Mouse (Mus musculus): Measurements from ENCODE around the gene Rheb. TPM values are rescaled to one million over a fixed set of nuclear protein-coding genes. Genes with fewer than 3 reads are reported as not detected.
"Not testable (repeated sequence)": the region's sequence is repeated elsewhere in the genome, so short reads cannot be mapped to it uniquely, and the experiment has no call there.

Gene Rheb
- polyA plus RNA-seq, 1 experiment from 2014 or later = 242 TPM

DNA sequence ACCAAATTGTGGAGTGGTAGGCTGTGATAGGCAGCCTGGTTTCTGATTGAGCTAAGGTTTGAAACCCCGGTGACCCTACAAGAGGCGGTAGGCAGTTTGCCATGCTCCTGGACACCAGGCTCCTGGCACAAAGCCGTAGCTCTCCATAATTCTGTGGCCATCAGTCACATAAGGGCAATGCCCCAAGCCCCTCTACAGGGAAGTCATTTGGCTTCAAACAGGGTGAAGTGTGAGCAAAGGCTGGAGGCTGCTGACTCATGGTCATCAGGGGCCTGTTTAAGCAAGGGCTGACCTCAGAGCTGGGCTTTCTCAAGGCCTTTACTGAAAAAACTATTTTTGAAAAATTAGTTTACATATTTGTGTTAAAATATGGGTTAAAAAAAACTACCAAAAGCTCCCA is 11.8 kb upstream of the Rheb start:
- Histone ChIP-seq H3K9me3 (replicated peaks; ENCODE audit: control insufficient read depth, low read length) (no peaks in the 10 kb centered on the region), H3K4me2 (no peak overlapping the region), H3K36me3 (ENCODE audit: control insufficient read depth, insufficient read depth, low read length) (no peaks in the 10 kb centered on the region), H3K27ac (ENCODE audit: low read depth, low read length) (no peak overlapping the region), H3K27me3 (ENCODE audit: control insufficient read depth, insufficient read depth, low read length) (no peaks in the 10 kb centered on the region), H3K4me1 (ENCODE audit: control insufficient read depth, insufficient read depth, low read length) (peaks cover 6% of the 10 kb centered on the region), H3K9ac (ENCODE audit: low read depth, low read length) (no peak overlapping the region), H3K4me3 (ENCODE audit: low read depth, low read length) (no peak overlapping the region)
- WGBS (ENCODE audit: insufficient replicate concordance) = 87% methylated on average over 3 of the region's 3 CpGs
- no peak for ATAC-seq (replicated peaks; ENCODE audit: insufficient number of reproducible peaks, low FRiP score, low TSS enrichment)

GRCm38 (mm10) chr5:24848261-24848660 is 5.8 kb upstream of the Rheb start:
- not testable (repeated sequence) for H3K4me1 ChIP-seq (ENCODE audit: control insufficient read depth, insufficient read depth, low read length); H3K4me3 ChIP-seq (ENCODE audit: low read depth, low read length); ATAC-seq (replicated peaks; ENCODE audit: insufficient number of reproducible peaks, low FRiP score, low TSS enrichment); H3K27ac ChIP-seq (ENCODE audit: low read depth, low read length); H3K4me2 ChIP-seq; H3K36me3 ChIP-seq (ENCODE audit: control insufficient read depth, insufficient read depth, low read length); H3K27me3 ChIP-seq (ENCODE audit: control insufficient read depth, insufficient read depth, low read length); H3K9ac ChIP-seq (ENCODE audit: low read depth, low read length); H3K9me3 ChIP-seq (replicated peaks; ENCODE audit: control insufficient read depth, low read length)
- WGBS (ENCODE audit: insufficient replicate concordance) = 81% methylated on average over 14 of the region's 14 CpGs

DNA sequence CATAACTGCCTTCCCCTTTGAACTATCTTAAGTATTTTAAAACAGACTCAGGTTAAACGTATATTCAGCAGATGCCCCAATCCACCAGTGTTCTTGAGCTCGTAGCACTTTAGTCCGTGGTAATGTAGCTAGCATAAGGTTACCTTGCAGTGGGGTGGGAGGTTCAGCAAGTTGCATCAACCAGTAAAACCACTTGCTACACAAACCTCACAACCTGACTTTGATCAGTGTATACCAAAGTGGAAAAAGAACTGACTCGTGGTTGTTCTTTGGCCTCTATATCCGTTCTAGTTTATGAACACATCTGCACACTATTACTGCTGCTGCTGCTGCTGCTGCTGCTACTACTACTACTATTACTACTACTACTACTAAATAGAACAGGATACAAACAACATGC is 1.4 kb upstream of the Rheb start:
- Histone ChIP-seq H3K27ac (ENCODE audit: low read depth, low read length) (peak overlapping the region; percentile 100; the same call in 1 of the 2 replicates), H3K36me3 (ENCODE audit: control insufficient read depth, insufficient read depth, low read length) (no peaks in the 10 kb centered on the region), H3K4me3 (ENCODE audit: low read depth, low read length) (no peak overlapping the region), H3K4me2 (peak overlapping the region; percentile 96), H3K27me3 (ENCODE audit: control insufficient read depth, insufficient read depth, low read length) (no peaks in the 10 kb centered on the region), H3K4me1 (ENCODE audit: control insufficient read depth, insufficient read depth, low read length) (peaks cover 14% of the 10 kb centered on the region), H3K9me3 (replicated peaks; ENCODE audit: control insufficient read depth, low read length) (no peaks in the 10 kb centered on the region), H3K9ac (ENCODE audit: low read depth, low read length) (no peak overlapping the region; the same call in 1 of the 2 replicates)
- 91% methylated on average over 5 of the region's 5 CpGs for WGBS (ENCODE audit: insufficient replicate concordance)
- ATAC-seq (replicated peaks; ENCODE audit: insufficient number of reproducible peaks, low FRiP score, low TSS enrichment) = no peak

- Histone ChIP-seq H3K9me3 (replicated peaks; ENCODE audit: control insufficient read depth, low read length) (no peaks in the 10 kb centered on the region), H3K4me1 (ENCODE audit: control insufficient read depth, insufficient read depth, low read length) (peaks cover 17% of the 10 kb centered on the region), H3K27me3 (ENCODE audit: control insufficient read depth, insufficient read depth, low read length) (no peaks in the 10 kb centered on the region), H3K36me3 (ENCODE audit: control insufficient read depth, insufficient read depth, low read length) (no peaks in the 10 kb centered on the region), H3K27ac (ENCODE audit: low read depth, low read length) (peak overlapping the region; percentile 100), H3K4me3 (ENCODE audit: low read depth, low read length) (peak overlapping the region; percentile 41), H3K9ac (ENCODE audit: low read depth, low read length) (peak overlapping the region; percentile 67), H3K4me2 (peak overlapping the region; percentile 96)
- WGBS (ENCODE audit: insufficient replicate concordance) = 4% methylated on average over 21 of the region's 21 CpGs
- ATAC-seq (replicated peaks; ENCODE audit: insufficient number of reproducible peaks, low FRiP score, low TSS enrichment) = peak; percentile 1
These were observed 665 bp upstream of the Rheb start for GRCm38 (mm10) chr5:24843103-24843475.

- H3K36me3 ChIP-seq (ENCODE audit: control insufficient read depth, insufficient read depth, low read length) = no peaks in the 10 kb centered on the region
- no peaks in the 10 kb centered on the region for H3K27me3 ChIP-seq (ENCODE audit: control insufficient read depth, insufficient read depth, low read length)
- H3K9ac ChIP-seq (ENCODE audit: low read depth, low read length) = peak overlapping the region; percentile 99
- peak overlapping the region; percentile 96 for H3K4me2 ChIP-seq
- peaks cover 19% of the 10 kb centered on the region for H3K4me1 ChIP-seq (ENCODE audit: control insufficient read depth, insufficient read depth, low read length)
- H3K27ac ChIP-seq (ENCODE audit: low read depth, low read length) = peak overlapping the region; percentile 100
- no peaks in the 10 kb centered on the region for H3K9me3 ChIP-seq (replicated peaks; ENCODE audit: control insufficient read depth, low read length)
- under 1% methylated on average over 42 of the region's 50 CpGs for whole genome bisulfite sequencing (ENCODE audit: insufficient replicate concordance)
- ATAC-seq (replicated peaks; ENCODE audit: insufficient number of reproducible peaks, low FRiP score, low TSS enrichment) = peak; percentile 5; the same call in 1 of the 2 replicates
- peak overlapping the region; percentile 99 for H3K4me3 ChIP-seq (ENCODE audit: low read depth, low read length)
These were observed 656 bp downstream of the Rheb start for GRCm38 (mm10) chr5:24841662-24842273.

GRCm38 (mm10) chr5:24840975-24841431 is 1.4 kb downstream of the Rheb start:
- no peak for ATAC-seq (replicated peaks; ENCODE audit: insufficient number of reproducible peaks, low FRiP score, low TSS enrichment)
- peak overlapping the region; percentile 96 for H3K4me2 ChIP-seq

GRCm38 (mm10) chr5:24834491-24834890 is 7.9 kb downstream of the Rheb start:
- H3K27ac ChIP-seq (ENCODE audit: low read depth, low read length) = no peak overlapping the region
- WGBS (ENCODE audit: insufficient replicate concordance) = 78% methylated on average over 5 of the region's 5 CpGs
- ATAC-seq (replicated peaks; ENCODE audit: insufficient number of reproducible peaks, low FRiP score, low TSS enrichment) = no peak

More at GRCm38 (mm10) chr5:24840975-24841431, 1.4 kb downstream of the Rheb start:
- Histone ChIP-seq H3K9ac (ENCODE audit: low read depth, low read length) (peak overlapping the region; percentile 99), H3K4me1 (ENCODE audit: control insufficient read depth, insufficient read depth, low read length) (peaks cover 19% of the 10 kb centered on the region), H3K4me3 (ENCODE audit: low read depth, low read length) (peak overlapping the region; percentile 99), H3K27me3 (ENCODE audit: control insufficient read depth, insufficient read depth, low read length) (no peaks in the 10 kb centered on the region), H3K36me3 (ENCODE audit: control insufficient read depth, insufficient read depth, low read length) (no peaks in the 10 kb centered on the region), H3K9me3 (replicated peaks; ENCODE audit: control insufficient read depth, low read length) (no peaks in the 10 kb centered on the region), H3K27ac (ENCODE audit: low read depth, low read length) (peak overlapping the region; percentile 100; the same call in 1 of the 2 replicates)
- WGBS (ENCODE audit: insufficient replicate concordance) = 13% methylated on average over 11 of the region's 11 CpGs

GRCm38 (mm10) chr5:24831912-24832311 is 10.5 kb downstream of the Rheb start:
- Histone ChIP-seq H3K4me2 (no peak overlapping the region), H3K9me3 (replicated peaks; ENCODE audit: control insufficient read depth, low read length) (no peaks in the 10 kb centered on the region), H3K36me3 (ENCODE audit: control insufficient read depth, insufficient read depth, low read length) (no peaks in the 10 kb centered on the region), H3K4me1 (ENCODE audit: control insufficient read depth, insufficient read depth, low read length) (peaks cover 18% of the 10 kb centered on the region), H3K9ac (ENCODE audit: low read depth, low read length) (no peak overlapping the region), H3K27ac (ENCODE audit: low read depth, low read length) (no peak overlapping the region), H3K27me3 (ENCODE audit: control insufficient read depth, insufficient read depth, low read length) (no peaks in the 10 kb centered on the region), H3K4me3 (ENCODE audit: low read depth, low read length) (no peak overlapping the region)
- no peak for ATAC-seq (replicated peaks; ENCODE audit: insufficient number of reproducible peaks, low FRiP score, low TSS enrichment)
- WGBS (ENCODE audit: insufficient replicate concordance) = 72% methylated on average over 3 of the region's 3 CpGs

More at GRCm38 (mm10) chr5:24834491-24834890, 7.9 kb downstream of the Rheb start:
- Histone ChIP-seq H3K36me3 (ENCODE audit: control insufficient read depth, insufficient read depth, low read length) (no peaks in the 10 kb centered on the region), H3K27me3 (ENCODE audit: control insufficient read depth, insufficient read depth, low read length) (no peaks in the 10 kb centered on the region), H3K4me2 (no peak overlapping the region), H3K9me3 (replicated peaks; ENCODE audit: control insufficient read depth, low read length) (no peaks in the 10 kb centered on the region), H3K4me3 (ENCODE audit: low read depth, low read length) (no peak overlapping the region), H3K4me1 (ENCODE audit: control insufficient read depth, insufficient read depth, low read length) (peaks cover 14% of the 10 kb centered on the region), H3K9ac (ENCODE audit: low read depth, low read length) (no peak overlapping the region)

DNA sequence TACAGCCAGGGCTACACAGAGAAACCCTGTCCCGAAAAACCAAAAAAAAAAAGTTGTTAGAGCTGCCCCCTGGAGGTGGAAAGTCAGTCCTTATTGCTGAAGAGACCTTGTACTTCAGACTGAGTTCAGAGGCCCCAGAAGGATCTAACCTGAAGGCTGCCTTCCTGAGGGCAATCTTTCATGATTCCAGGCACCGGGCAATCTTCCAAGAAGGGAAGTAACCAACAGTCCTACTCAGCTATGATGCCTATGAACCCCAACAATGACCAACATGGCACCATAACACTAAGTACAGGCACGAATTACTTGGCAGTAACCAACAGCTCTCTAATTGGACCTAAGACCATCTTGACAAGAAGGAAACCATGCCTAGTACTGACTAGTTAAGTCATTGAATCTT is 14.0 kb downstream of the Rheb start:
- WGBS (ENCODE audit: insufficient replicate concordance) = 86% methylated on average over 3 of the region's 3 CpGs
- Histone ChIP-seq H3K4me3 (ENCODE audit: low read depth, low read length) (no peak overlapping the region), H3K27me3 (ENCODE audit: control insufficient read depth, insufficient read depth, low read length) (no peaks in the 10 kb centered on the region), H3K4me1 (ENCODE audit: control insufficient read depth, insufficient read depth, low read length) (peaks cover 45% of the 10 kb centered on the region), H3K36me3 (ENCODE audit: control insufficient read depth, insufficient read depth, low read length) (no peaks in the 10 kb centered on the region), H3K27ac (ENCODE audit: low read depth, low read length) (no peak overlapping the region), H3K9ac (ENCODE audit: low read depth, low read length) (no peak overlapping the region), H3K4me2 (no peak overlapping the region), H3K9me3 (replicated peaks; ENCODE audit: control insufficient read depth, low read length) (no peaks in the 10 kb centered on the region)
- no peak for ATAC-seq (replicated peaks; ENCODE audit: insufficient number of reproducible peaks, low FRiP score, low TSS enrichment)
